Mouse (Mus musculus) adrenal gland, postnatal 36 days (tissue): ENCODE results near the gene Nxpe3. TPM values are rescaled to one million over a fixed set of nuclear protein-coding genes. Genes with fewer than 3 reads are reported as not detected.
"Not testable (repeated sequence)": the region's sequence is repeated elsewhere in the genome, so short reads cannot be mapped to it uniquely, and the experiment has no call there.

Experiments used
- DNase-seq, 2 experiments: peaks; one replicate each; pipeline ENCODE4 v3.0.0; 2021; ENCODE audit warnings: mixed read lengths in 1 of 2
- total RNA-seq, 2 experiments: library from RNA; stranded (reverse); gene quantifications; 2 replicates each; pipeline ENCODE4 v1.2.3; 2021

Gene Nxpe3
- total RNA-seq, 2 experiments from 2014 or later: 0.83 to 1.5 TPM

DNA sequence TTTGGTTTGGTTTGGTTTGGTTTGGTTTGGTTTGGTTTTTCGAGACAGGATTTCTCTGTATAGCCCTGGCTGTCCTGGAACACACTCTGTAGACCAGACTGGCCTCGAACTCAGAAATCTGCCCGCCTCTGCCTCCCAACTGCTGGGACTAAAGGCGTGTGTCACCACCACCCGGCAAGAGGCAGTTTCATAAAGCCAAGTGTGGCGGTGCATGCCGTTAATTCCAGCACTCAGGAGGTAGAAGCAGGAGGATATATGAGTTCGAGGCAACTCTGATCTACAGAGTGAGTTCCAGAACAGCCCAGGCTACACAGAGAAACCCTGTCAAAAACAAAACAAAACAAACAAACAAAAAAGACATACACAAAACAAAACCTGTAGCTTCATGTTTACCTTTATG is 57.4 kb downstream of the Nxpe3 start:
- DNase-seq: not testable (repeated sequence)

- no peak for DNase-seq
These were observed 57.9 kb downstream of the Nxpe3 start for GRCm38 (mm10) chr16:55837168-55837567.

DNA sequence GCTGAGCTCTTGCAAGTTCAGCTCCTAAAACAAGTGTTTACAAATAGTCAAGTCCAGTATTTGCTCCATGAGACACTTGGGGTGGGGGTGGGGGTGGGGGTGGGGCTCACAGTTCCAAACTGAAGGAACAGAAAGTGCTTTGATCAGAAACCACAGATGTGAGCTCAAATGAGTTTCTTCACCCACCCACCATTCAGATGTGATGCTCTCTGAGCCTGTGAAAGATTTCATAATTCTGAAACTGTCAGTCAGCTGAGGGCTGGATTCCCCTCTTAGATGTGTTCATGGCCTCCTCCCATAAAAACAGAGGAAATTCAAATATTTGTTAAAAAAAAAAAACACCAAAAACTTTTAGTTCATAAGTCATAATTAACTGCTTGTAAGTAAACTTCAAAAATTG is 59.3 kb downstream of the Nxpe3 start:
- no peak for DNase-seq

GRCm38 (mm10) chr16:55832617-55833016 is 62.5 kb downstream of the Nxpe3 start:
- DNase-seq: no peak

- DNase-seq: no peak
These were observed 63.0 kb downstream of the Nxpe3 start for GRCm38 (mm10) chr16:55832040-55832439.

GRCm38 (mm10) chr16:55831451-55831850 is 63.6 kb downstream of the Nxpe3 start:
- DNase-seq: no peak

DNA sequence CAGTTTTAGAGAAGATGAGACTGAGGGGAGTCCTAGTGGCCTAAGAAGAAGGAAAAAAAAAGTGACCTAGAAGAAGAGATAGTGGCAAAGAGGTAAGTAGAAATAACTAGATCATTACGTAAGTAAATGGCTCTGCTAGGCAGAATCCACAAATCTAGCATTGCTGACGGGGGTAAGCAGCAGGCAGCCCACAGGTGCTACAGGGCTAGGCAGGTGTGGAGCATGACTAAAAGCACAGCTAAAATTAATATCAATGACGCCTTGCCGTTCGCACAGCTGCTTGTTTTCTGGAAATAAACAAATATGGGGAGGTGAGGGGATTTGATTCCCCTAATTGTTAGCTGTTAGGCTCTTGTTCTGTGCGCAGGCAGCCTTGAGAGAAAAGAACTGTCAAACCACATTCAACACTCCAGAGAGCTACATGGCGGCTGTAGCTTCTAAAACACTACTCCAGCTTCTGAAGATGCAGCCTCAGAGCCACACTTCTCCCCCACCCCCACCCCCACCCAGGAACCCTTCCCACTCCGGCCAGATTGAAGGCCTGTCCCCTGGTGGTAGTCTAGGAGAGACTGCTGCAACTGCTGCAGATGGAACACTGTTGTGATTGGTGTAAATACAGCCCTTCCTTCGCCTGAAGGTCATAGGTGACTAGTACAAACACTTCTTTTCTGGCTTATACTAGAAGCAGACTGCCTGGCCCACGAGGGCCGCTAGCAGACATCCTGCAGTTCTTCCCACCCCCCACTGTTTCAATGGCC is 71.5 kb downstream of the Nxpe3 start:
- DNase-seq: no peak

GRCm38 (mm10) chr16:55822741-55823397 is 72.2 kb downstream of the Nxpe3 start:
- DNase-seq: no peak

GRCm38 (mm10) chr16:55821997-55822740 is 72.9 kb downstream of the Nxpe3 start:
- DNase-seq: peak; percentile 98

DNA sequence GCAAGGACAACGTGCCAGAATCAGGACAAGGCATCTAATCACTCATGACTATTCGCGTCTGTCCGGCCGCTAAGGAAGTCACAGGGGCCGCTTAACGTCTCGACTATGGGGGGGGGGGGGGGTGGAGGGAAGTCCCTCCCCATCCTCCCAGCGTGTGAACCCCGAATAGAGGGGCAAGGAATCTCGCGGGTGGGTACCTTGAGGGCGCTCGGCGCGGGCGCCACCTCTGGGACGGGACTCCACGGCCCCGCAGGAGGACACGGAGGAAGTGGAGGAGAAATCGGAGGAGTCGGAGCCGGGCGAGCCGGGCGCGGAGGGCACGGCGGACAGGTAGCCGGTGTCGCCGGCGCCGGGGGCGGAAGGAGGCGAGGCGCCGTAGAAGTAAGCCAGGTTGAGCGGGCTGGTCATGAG is 73.5 kb downstream of the Nxpe3 start:
- peak in 1 of 2 experiments; percentile 52 for DNase-seq

DNA sequence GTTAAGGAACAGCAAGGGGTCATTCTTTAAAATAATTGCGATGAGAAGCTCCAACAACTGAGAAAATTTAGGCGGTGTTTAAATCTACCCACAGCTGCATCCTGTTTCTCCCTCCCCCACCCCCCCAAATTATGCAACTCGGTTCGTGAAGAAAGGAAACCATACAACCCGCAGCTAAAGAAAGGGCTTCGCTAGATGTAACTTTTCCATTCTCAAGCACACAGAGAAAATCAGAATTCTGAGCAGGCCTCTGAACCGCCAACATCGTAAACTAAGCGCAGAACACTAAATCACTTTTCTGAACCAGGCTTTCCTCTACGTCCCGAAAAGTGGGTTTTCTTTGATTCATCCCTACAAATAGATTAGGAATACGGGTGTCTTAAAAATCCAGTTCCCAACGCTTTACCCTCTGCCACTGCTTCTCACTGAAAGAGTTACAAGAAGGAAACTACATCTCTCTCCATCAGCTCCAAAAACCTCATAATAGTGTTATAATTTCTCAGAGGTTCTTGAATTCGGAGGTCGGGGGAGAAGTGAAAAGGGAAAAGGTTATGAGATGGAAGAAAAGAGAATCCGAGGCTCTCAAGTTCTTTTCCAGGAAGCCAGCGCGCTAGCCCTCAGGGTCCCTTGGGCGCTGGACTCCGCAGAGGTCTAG is 74.0 kb downstream of the Nxpe3 start:
- DNase-seq: peak in 1 of 2 experiments; percentile 47

DNA sequence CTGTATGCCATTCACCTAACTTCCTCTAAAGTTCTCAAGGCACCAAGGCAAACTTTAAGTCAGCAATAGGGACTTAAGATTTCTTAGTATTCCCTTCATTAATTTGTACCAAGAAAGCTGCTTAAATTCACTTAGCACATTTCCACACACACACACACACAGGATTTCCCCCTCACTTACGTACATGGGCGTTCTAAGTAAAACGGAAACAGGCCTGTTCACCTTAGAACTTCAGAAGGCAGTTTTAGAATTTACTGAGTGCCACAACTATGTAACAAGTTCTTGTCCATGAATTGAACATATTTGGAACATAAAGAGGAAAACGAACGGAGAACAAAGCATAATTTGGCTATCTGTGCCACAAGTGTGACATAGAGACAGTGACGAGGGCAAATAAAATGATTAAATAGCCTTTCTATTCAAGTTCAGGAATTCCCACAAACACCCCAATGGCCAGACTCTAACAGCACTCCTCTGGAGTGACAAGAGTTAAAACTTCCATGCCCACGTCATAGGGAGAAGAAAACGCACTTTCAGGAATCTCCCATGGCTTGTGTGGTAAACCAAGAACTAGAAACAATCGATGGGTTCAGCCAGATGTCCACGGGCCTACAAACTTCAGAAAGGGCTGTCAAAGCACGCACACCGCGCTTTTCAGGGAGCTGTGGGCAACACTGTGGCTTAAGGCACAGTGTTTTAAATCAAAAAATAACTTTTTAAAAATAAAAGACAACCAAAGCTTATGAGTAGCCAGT is 74.7 kb downstream of the Nxpe3 start:
- no peak for DNase-seq

GRCm38 (mm10) chr16:55819186-55819861 is 75.8 kb downstream of the Nxpe3 start:
- peak; percentile 78 to 83 for DNase-seq

- DNase-seq: no peak
These were observed 77.2 kb downstream of the Nxpe3 start for GRCm38 (mm10) chr16:55817717-55818515.

DNA sequence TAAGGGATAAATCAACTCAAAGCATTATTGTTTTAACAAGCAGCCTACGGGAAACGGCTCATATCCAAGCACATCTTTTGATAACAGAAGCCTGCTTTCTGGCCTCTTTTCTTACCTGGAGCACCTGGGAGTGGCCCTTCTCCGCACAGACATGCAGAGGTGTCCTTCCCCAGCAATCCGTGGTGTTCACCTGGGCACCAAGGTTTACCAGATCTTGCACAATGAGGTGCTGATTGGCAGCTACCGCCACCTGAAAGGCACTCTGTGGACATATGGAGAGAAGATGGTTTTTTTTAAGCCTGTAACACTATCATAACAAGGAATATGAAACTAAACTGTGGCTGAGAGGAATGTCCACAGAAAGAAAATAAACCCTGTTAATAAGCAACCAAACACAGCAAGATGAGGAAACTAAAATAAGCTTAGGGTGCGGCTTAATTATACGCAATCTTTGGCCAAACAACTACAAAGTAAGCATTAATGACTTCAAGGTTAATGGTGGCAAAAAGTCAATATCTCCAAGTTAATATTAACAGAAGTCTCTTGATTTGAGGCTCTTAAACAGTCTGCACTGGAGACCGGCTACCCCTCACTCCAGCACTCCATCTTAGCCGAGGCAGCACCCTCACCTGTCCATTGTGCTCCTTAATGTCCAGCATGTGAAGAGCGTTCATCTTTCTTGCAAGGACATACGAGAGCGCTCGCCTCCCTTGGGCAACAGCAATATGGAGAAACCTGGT is 78.7 kb downstream of the Nxpe3 start:
- DNase-seq: no peak

- no peak for DNase-seq
These were observed 79.6 kb downstream of the Nxpe3 start for GRCm38 (mm10) chr16:55815466-55815865.

- no peak for DNase-seq
These were observed 80.4 kb downstream of the Nxpe3 start for GRCm38 (mm10) chr16:55814686-55815085.

- DNase-seq: peak in 1 of 2 experiments; percentile 30
These were observed 81.2 kb downstream of the Nxpe3 start for GRCm38 (mm10) chr16:55813916-55814315.

DNA sequence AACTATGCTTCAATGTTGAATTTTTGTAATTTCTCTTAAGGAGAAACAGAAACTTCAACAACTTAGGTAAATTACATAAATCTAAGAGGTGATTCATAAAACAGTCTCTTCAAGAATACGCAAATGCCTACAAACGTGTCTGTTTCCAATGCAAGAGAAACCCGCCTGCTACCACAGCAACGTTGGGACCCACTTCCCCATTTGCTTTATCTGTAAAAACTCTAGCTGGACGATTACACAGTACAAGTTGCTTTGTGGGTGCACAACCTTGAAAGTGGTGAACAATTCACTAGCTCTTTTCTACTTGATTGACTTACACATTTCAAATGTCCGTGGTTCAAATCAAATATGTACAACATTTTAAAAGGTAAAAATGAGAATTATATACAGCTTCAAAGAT is 83.3 kb downstream of the Nxpe3 start:
- no peak for DNase-seq
